Mouse (Mus musculus): Measurements from ENCODE around the gene Nrap. TPM values are rescaled to one million over a fixed set of nuclear protein-coding genes. Genes with fewer than 3 reads are reported as not detected.

Nrap gene
- total and polyA plus RNA-seq, 2 experiments from 2014 or later: 60.1 to 163 TPM

- no peak for ATAC-seq (ENCODE audit: insufficient read depth, low read depth)
- WGBS: 90% methylated on average over 6 of the region's 6 CpGs
- Histone ChIP-seq H3K27ac (ENCODE audit: low read depth) (no peak overlapping the region), H3K4me1 (ENCODE audit: control insufficient read depth, insufficient read depth) (no peaks in the 10 kb centered on the region; the same call in 1 of the 2 replicates), H3K36me3 (replicated peaks; ENCODE audit: control insufficient read depth, insufficient read depth, low read length) (peaks cover 68% of the 10 kb centered on the region), H3K27me3 (ENCODE audit: control insufficient read depth, insufficient read depth, low read length) (no peaks in the 10 kb centered on the region), H3K4me2 (ENCODE audit: low read depth, low read length) (no peak overlapping the region), H3K9ac (replicated peaks; ENCODE audit: low read depth, low read length) (no peak overlapping the region), H3K9me3 (replicated peaks; ENCODE audit: control insufficient read depth, low read length) (no peaks in the 10 kb centered on the region), H3K4me3 (ENCODE audit: low read depth, low read length) (no peak overlapping the region)
- TF ChIP-seq EP300 (IDR thresholded peaks at IDR 0.05; ENCODE audit: low read depth): no peak
- no peak for DNase-seq (ENCODE audit: low spot score)
Measured at GRCm38 (mm10) chr19:56370389-56371150, 19.3 kb downstream of the Nrap start.

GRCm38 (mm10) chr19:56368912-56369311 lies 20.9 kb downstream of the Nrap start:
- Histone ChIP-seq H3K4me1 (ENCODE audit: control insufficient read depth, insufficient read depth) (no peaks in the 10 kb centered on the region; the same call in 1 of the 2 replicates), H3K27me3 (ENCODE audit: control insufficient read depth, insufficient read depth, low read length) (no peaks in the 10 kb centered on the region), H3K9ac (replicated peaks; ENCODE audit: low read depth, low read length) (no peak overlapping the region), H3K36me3 (replicated peaks; ENCODE audit: control insufficient read depth, insufficient read depth, low read length) (peaks cover 75% of the 10 kb centered on the region), H3K9me3 (replicated peaks; ENCODE audit: control insufficient read depth, low read length) (no peaks in the 10 kb centered on the region), H3K27ac (ENCODE audit: low read depth) (no peak overlapping the region), H3K4me2 (ENCODE audit: low read depth, low read length) (no peak overlapping the region), H3K4me3 (ENCODE audit: low read depth, low read length) (no peak overlapping the region)
- no peak for DNase-seq (ENCODE audit: low spot score)
- 84% methylated on average over 7 of the region's 7 CpGs for WGBS
- no peak for ATAC-seq (ENCODE audit: insufficient read depth, low read depth)
- TF ChIP-seq CTCF (IDR thresholded peaks at IDR 0.05; ENCODE audit: low read depth) (no peak), EP300 (IDR thresholded peaks at IDR 0.05; ENCODE audit: low read depth) (no peak)

GRCm38 (mm10) chr19:56367778-56368177 lies 22.1 kb downstream of the Nrap start:
- Histone ChIP-seq H3K4me3 (ENCODE audit: low read depth, low read length) (no peak overlapping the region), H3K27ac (ENCODE audit: low read depth) (no peak overlapping the region), H3K9me3 (replicated peaks; ENCODE audit: control insufficient read depth, low read length) (no peaks in the 10 kb centered on the region), H3K4me2 (ENCODE audit: low read depth, low read length) (no peak overlapping the region), H3K4me1 (ENCODE audit: control insufficient read depth, insufficient read depth) (no peaks in the 10 kb centered on the region; the same call in 1 of the 2 replicates), H3K36me3 (replicated peaks; ENCODE audit: control insufficient read depth, insufficient read depth, low read length) (peaks cover 80% of the 10 kb centered on the region), H3K9ac (replicated peaks; ENCODE audit: low read depth, low read length) (no peak overlapping the region), H3K27me3 (ENCODE audit: control insufficient read depth, insufficient read depth, low read length) (no peaks in the 10 kb centered on the region)
- DNase-seq (ENCODE audit: low spot score) (no peak), ATAC-seq (ENCODE audit: insufficient read depth, low read depth) (no peak)
- 74% methylated on average over 7 of the region's 7 CpGs for WGBS
- no peak for TF ChIP-seq EP300 (IDR thresholded peaks at IDR 0.05; ENCODE audit: low read depth)
- no peak for TF ChIP-seq CTCF (IDR thresholded peaks at IDR 0.05; ENCODE audit: low read depth)

DNA sequence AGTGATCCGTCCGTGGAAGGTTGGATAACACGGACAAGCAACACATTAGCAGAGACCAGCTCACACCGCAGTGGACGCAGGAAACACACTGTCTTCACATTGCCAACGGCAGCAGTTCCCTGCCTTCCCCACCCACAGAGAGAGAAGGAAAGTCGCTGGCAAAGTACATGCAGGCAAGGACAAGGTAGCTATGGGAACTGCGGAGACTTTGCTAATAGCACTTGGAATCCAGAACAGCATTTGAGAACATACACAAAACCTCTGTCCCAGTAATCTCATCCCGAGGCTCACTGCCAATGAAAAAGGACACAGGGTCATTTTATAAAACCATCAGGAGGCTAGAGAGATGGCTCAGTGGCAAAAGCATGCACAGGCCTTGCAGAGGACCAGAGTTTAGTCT lies 23.2 kb downstream of the Nrap start:
- peak; percentile 27; the same call in 1 of the 2 replicates for ATAC-seq (ENCODE audit: insufficient read depth, low read depth)
- TF ChIP-seq CTCF (IDR thresholded peaks at IDR 0.05; ENCODE audit: low read depth) (no peak), EP300 (IDR thresholded peaks at IDR 0.05; ENCODE audit: low read depth) (no peak)
- WGBS: 50% methylated on average over 9 of the region's 9 CpGs
- H3K9ac ChIP-seq (replicated peaks; ENCODE audit: low read depth, low read length): no peak overlapping the region
- H3K36me3 ChIP-seq (replicated peaks; ENCODE audit: control insufficient read depth, insufficient read depth, low read length): peaks cover 83% of the 10 kb centered on the region
- H3K4me3 ChIP-seq (ENCODE audit: low read depth, low read length): no peak overlapping the region
- H3K27me3 ChIP-seq (ENCODE audit: control insufficient read depth, insufficient read depth, low read length): no peaks in the 10 kb centered on the region
- no peaks in the 10 kb centered on the region for H3K9me3 ChIP-seq (replicated peaks; ENCODE audit: control insufficient read depth, low read length)
- H3K27ac ChIP-seq (ENCODE audit: low read depth): peak overlapping the region; percentile 26; the same call in 1 of the 2 replicates
- H3K4me1 ChIP-seq (ENCODE audit: control insufficient read depth, insufficient read depth): no peaks in the 10 kb centered on the region; the same call in 1 of the 2 replicates
- DNase-seq (ENCODE audit: low spot score): no peak
- H3K4me2 ChIP-seq (ENCODE audit: low read depth, low read length): no peak overlapping the region

DNA sequence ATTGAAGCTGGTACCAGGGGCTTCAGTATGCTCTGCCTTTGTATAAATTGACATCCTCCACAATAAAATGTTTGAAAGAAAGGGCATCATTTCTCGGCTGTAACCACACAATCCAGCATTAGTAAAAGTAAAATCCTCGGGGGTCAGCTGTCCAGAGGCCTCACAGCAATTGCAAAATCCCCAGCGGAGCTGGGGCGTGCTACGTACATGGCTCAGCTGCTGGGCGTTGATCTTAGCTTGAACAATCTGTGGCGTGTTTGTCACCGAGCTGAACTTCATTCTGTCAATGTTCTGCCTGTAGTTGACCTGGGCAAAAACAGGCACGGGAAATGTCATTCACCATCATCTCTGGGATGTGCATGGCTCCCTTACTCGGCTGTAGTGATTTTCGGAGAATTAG lies 23.7 kb downstream of the Nrap start:
- no peaks in the 10 kb centered on the region; the same call in 1 of the 2 replicates for H3K4me1 ChIP-seq (ENCODE audit: control insufficient read depth, insufficient read depth)
- no peak overlapping the region for H3K27ac ChIP-seq (ENCODE audit: low read depth)
- ATAC-seq (ENCODE audit: insufficient read depth, low read depth) (no peak), DNase-seq (ENCODE audit: low spot score) (no peak)
- H3K9ac ChIP-seq (replicated peaks; ENCODE audit: low read depth, low read length): no peak overlapping the region
- H3K4me2 ChIP-seq (ENCODE audit: low read depth, low read length): no peak overlapping the region
- TF ChIP-seq CTCF (IDR thresholded peaks at IDR 0.05; ENCODE audit: low read depth) (no peak), EP300 (IDR thresholded peaks at IDR 0.05; ENCODE audit: low read depth) (no peak)
- H3K27me3 ChIP-seq (ENCODE audit: control insufficient read depth, insufficient read depth, low read length): no peaks in the 10 kb centered on the region
- 83% methylated on average over 11 of the region's 11 CpGs for WGBS
- peaks cover 83% of the 10 kb centered on the region for H3K36me3 ChIP-seq (replicated peaks; ENCODE audit: control insufficient read depth, insufficient read depth, low read length)
- H3K9me3 ChIP-seq (replicated peaks; ENCODE audit: control insufficient read depth, low read length): no peaks in the 10 kb centered on the region
- H3K4me3 ChIP-seq (ENCODE audit: low read depth, low read length): no peak overlapping the region
